Mouse (Mus musculus): ENCODE measurements around the gene Cfap61. TPM values are rescaled to one million over a fixed set of nuclear protein-coding genes. Genes with fewer than 3 reads are reported as not detected.

The Cfap61 gene
- total RNA-seq, 2 experiments from 2014 or later: 3.4 to 3.5 TPM

DNA sequence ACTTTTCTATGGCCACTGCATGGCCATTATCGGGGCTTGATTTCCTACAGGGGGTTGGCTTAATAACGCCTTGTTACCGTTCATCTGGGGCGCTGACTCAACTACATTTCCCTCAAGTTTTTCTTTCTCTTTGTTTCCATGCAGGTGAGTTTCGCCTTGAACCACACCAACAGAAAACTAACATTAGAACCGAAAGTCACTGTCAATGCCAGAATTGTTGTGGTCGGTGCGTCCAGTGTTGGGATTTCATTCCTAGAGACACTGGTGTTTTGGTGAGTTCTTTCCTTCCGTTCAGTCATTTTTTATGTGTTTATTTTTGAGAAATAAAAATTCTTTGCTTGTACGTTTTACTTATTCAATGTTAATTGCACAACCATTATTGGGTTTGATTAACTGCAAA, 142.5 kb downstream of the Cfap61 start:
- no peak for DNase-seq (ENCODE audit: low spot score in 2 of 2)

- DNase-seq (ENCODE audit: low spot score in 2 of 2): no peak
Measured at GRCm38 (mm10) chr2:146080282-146080681, 145.7 kb downstream of the Cfap61 start.

DNA sequence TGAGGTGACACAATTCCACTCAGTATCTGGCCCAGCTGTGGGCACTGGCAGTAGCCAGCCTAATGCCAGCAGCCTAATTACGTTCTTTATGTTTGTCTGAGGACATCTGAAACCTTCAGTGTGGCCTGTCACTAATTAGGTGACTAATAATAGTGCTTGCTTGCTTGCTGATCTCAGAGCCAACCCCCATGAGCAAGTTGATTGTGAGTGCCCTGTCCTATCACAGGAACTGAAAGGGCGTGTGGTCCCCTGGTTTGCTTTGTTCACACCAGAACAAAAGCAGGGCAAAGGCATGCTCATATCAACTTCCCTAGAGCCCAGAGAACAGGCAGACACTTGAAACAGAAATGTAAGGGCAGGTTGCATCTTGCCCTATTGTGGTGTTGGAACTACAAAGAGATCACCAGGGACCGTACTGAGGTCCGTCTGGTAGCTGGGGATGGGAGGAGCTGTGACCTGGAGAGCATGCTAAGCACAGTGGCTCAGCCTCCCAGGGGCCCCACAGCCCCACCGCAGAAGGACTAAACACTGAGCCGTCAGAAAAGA, 148.8 kb downstream of the Cfap61 start:
- DNase-seq (ENCODE audit: low spot score in 2 of 2): no peak

GRCm38 (mm10) chr2:146087411-146087810, 152.8 kb downstream of the Cfap61 start:
- DNase-seq (ENCODE audit: low spot score in 2 of 2): no peak

- no peak for DNase-seq (ENCODE audit: low spot score in 2 of 2)
Measured at GRCm38 (mm10) chr2:146089157-146089692, 154.6 kb downstream of the Cfap61 start.

DNA sequence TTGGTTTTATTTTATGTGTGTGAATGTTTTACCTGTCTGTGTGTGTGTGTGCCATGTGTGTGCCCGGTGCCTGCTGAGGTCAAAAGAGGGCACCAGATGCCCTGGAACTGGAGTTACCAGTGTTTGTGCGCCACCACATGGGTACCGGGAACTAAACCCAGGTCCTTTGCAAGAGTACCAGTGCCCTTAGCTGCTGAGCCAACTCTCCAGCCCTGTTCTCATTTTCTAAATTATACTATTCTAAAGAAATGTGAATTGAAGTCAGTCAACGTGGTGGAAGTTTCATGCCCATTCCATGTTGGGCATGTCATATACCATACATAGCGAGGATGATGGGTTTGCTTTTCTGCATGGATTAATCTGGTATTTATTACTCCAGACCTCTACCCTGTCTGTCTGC, 162.9 kb downstream of the Cfap61 start:
- no peak for DNase-seq (ENCODE audit: low spot score in 2 of 2)

- no peak for DNase-seq (ENCODE audit: low spot score in 2 of 2)
Measured at GRCm38 (mm10) chr2:146098853-146099717, 164.5 kb downstream of the Cfap61 start.

DNA sequence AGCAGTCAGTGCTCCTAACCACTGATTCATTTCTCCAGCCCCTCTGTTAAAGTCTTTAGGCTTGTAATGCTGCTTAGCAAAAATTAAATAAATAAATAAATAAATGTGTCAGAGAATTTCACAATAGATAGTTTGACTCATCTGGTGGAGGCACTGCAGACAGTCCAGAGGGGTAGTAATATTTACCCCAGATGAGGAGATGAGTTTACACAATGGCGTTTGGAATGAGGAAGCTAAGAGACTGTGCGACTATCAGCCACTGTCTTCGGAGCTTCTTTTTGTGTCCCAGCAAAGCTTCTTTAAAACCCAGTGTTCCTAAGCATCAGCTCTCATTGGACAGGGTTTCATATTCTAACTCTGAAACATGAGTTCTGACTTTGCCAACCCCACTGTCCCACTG, 165.3 kb downstream of the Cfap61 start:
- DNase-seq (ENCODE audit: low spot score in 2 of 2): no peak

DNA sequence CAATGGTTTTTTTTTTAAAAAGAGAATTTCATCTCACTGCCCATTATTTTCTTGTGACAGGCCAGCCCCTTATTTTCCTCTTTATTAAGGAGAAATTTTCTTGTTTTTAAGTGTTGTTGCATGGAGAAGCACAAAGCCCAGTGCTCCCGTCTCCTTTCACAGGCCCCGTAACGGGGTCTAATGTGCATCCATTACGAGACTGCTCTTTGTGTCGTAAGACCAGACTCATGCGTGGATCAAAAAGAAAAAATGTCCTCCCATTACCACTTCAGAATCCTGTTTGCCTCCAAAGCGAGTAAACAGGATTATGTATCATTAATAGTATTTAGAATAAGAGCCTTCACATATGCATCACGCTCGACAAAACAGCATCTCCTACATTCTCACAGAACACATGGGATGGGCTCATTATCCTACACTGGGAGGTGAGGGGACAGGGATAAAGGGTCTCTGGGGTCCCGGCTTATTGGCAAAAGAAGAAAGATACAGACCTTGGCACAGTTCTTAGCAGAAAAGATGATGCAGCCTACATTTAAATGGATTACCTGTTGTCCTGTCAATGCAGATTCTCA, 166.0 kb downstream of the Cfap61 start:
- DNase-seq (ENCODE audit: low spot score in 2 of 2): no peak

DNA sequence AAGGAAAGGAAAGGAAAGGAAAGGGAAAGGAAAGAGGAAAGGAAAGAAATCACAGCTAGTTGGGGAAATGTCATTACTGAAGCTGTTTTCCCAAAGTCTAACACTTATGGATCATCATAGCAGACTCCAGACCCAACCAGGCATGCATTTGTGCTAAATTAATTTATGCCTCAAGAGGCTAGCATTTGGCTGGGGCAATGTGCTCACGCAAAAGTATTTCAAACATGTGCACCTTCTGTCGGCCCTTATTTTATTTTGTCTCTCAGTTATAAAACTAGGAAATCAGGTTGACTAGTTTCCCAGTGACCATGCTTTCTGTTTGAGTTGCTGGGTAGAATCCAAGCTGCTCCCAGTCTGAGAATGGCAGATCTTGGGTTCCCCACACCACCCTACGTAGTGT, 168.0 kb downstream of the Cfap61 start:
- no peak for DNase-seq (ENCODE audit: low spot score in 2 of 2)

DNA sequence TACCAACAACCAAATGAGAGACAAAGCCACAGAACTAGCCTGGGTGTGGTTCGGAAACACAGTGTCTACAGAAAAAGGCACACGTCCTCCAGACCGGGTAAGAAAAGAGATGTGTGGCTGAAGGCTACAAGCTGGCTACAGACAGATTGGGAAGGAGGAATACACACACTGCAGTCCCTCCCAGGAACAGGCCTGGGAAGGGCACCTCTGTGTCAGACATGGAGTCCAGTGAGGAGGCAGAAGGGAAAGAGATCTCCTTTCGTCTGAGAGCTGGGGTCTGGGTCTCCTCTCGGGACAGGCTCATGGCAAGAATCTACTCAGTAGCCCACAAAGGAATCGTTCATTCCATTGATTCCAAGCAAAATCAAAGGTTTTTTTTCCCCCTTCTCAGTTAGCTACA, 170.8 kb downstream of the Cfap61 start:
- DNase-seq (ENCODE audit: low spot score in 2 of 2): no peak

GRCm38 (mm10) chr2:146107980-146108379, 173.4 kb downstream of the Cfap61 start:
- DNase-seq (ENCODE audit: low spot score in 2 of 2): no peak

GRCm38 (mm10) chr2:146109921-146110320, 175.3 kb downstream of the Cfap61 start:
- no peak for DNase-seq (ENCODE audit: low spot score in 2 of 2)

- DNase-seq (ENCODE audit: low spot score in 2 of 2): no peak
Measured at GRCm38 (mm10) chr2:146116282-146116681, 181.7 kb downstream of the Cfap61 start.

DNA sequence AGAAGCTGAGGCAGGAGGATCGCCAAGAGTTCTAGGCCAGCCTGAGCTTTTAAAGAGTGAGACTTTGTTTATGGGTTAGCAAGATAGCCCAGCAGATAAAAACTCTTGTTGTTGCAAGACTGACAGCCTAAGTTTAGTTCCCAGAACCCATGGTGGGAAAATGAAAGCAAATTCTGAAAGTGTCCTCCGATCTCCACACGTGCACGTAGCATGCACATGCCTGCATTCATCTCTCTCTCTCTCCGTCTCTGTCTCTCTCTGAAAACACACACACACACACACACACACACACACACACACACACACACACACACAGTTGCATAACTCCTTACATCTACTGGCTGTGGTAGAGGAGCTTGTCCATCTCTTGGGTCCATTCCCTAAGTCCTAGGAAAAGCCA, 182.1 kb downstream of the Cfap61 start:
- DNase-seq (ENCODE audit: low spot score in 2 of 2): no peak

DNA sequence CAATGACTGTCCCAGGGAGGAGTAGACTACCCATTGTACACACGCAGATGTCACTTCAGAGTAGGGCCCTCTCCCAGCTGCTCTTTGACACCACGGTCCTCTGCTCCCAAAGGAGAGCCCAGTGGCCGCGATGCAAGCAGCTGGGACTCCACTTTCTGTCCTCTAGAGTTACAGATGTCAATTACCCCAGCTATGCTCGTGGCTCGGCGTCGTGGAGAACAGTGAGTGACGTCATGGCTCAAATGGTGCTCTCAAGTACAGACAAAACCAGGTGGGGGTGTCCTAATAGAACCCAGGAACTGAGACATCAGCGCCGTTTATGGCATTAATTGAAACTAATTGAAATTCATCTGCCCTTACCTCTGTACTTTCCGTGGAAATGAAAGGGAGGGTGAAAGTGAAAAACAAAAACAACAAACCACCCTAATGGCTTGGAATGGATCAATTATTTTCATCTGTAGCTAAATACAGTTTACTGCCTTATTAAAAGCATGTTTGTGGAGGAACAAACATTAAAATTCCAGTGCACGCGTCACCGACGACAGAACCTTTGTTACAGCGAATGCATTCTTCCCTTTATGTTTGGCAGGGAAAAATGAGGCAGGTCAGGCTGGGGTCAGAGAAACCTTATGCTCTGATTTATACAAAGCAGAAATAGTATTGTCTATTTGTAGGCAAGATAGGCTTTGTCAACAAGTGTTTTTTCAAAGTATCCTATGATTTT, 182.8 kb downstream of the Cfap61 start:
- no peak for DNase-seq (ENCODE audit: low spot score in 2 of 2)

GRCm38 (mm10) chr2:146117915-146118403, 183.4 kb downstream of the Cfap61 start:
- DNase-seq (ENCODE audit: low spot score in 2 of 2): no peak

DNA sequence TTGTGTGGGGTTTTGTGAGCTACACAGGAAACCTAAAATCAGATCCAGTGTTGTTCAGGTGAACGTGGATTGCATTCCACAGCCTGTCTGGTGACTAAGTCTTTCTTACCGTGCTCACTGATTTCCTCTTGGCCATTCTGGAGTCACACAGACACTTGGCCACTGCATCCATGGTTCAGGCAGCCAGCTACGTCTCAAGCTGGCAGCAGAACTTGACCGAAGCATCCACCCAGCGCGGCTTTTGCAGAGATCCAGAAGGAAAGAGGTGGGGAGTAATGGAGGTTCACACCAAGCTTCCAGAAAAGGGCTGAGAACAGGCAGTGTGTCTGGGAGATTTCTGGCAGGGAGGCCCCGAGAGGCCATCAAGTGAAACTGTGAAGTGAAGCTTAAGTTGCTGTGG, 187.0 kb downstream of the Cfap61 start:
- no peak for DNase-seq (ENCODE audit: low spot score in 2 of 2)

DNA sequence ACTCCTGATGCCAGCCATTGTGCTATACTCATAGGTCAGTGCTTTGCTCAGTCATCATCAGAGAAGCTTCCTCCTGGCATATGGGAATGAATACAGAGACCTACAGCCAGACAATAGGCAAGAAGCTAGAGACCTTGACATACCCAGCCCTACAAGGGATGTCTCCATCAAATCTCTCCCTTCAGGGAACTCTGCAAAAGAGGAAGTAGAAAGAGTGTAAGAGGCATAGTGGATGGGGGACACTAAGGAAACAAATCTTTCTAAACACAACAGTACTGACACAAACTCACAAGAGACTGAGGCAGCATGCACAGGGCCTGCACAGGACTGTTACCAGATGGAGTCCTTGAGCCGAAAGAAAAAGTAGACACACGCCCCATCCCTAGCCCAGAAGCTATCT, 190.5 kb downstream of the Cfap61 start:
- DNase-seq (ENCODE audit: low spot score in 2 of 2): no peak

DNA sequence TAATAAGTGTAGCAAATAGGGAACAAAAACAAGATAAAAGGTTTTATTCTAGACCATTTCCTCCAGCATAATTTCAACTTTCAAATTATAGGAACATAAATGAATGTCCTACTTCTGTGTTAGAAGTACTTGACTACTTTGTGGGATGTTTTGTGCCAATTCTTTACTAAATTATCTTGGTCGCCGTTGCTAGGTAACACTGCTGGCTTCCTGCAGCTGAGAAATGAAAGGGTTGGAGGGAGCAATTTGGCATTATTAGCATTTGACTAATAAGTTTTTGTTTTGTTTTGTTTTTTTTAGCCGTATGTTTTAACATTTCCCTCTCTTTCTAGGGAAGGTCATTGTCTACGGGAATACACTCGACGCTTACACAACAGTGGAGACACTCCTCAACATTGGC, 194.0 kb downstream of the Cfap61 start:
- no peak for DNase-seq (ENCODE audit: low spot score in 2 of 2)

DNA sequence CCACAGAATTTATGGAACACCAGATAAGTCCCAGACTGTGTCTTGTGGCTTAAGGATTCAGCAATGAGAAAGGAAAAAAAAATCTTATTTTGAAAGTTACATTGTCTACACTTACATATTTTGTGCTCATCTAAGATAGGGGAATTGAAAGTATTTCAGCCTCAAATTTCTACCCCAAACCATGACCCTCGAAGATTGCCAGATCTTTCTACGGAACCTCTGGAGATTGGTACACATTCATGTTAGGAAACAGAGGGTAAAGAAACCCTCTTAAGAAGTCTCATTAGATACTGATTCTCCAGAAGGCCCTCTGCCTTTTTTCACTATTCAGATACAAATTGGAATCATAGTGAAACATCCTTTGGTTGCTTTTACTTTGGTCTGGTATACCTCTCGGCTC, 195.9 kb downstream of the Cfap61 start:
- no peak for DNase-seq (ENCODE audit: low spot score in 2 of 2)

GRCm38 (mm10) chr2:146134275-146134674, 199.7 kb downstream of the Cfap61 start:
- no peak for DNase-seq (ENCODE audit: low spot score in 2 of 2)

Data from layer of hippocampus, adult 18-20 months (tissue).